Mouse (Mus musculus) T-helper 1 cell (primary cell): Measurements from ENCODE around the gene Fkbp4.
"Not testable (repeated sequence)": the region's sequence is repeated elsewhere in the genome, so short reads cannot be mapped to it uniquely, and the experiment has no call there.

Experiments used
- in situ Hi-C: fragments of 300-600 bp; cut with MboI, MseI; formaldehyde crosslinking; loops from one replicate; pipeline ENCODE4 v1.15.1; 2025; ENCODE audit warnings: high pct_unique_total_duplicates

Gene Fkbp4

GRCm38 (mm10) chr6:128398996-128399395, 39.5 kb downstream of the Fkbp4 start, which contains the start of gene Nrip2:
Gene Nrip2 (plus strand): TSS chr6:128399296.
- in situ Hi-C loops, result no loop called here

GRCm38 (mm10) chr6:128397574-128398261, 40.8 kb downstream of the Fkbp4 start:
- in situ Hi-C loops, result no loop called here

DNA sequence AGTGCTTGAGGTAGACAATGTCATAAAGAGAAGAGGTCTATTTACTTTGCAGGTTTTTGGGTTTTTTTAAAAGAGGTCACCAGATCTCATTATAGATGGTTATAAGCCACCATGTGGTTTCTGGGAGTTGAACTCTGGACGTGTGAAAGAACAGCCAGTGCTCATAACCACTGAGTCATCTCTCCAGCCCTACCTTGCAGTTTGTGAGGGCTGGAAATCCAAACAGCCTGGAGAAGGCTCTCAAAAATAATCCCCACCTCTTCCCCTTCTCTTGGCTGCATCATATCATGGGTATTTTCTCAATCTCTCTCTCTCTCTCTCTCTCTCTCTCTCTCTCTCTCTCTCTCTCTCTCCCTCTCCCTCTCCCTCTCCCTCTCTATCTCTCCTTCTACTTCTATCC, 47.8 kb downstream of the Fkbp4 start:
- in situ Hi-C loops, result no loop called here

DNA sequence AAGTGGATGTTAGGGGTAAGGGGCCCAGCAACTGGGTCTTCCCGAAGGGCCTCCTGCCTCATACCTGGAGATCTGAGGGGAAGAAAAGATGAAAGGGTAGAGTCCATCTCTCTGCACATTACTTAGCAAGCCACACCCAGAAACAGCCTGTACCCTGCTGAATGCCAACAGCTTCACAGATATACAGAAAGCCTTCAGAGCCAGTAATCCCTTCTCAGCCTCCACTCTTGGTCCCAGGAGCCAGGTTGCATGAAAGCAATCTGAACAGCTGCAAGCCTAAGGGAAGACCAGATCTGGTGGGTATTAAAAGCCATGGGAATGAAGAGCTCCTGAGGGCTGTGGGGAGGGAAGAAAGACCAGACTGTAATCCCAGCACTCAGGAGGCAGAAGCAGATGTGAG, 49.3 kb downstream of the Fkbp4 start:
- in situ Hi-C loops, result no loop called here

DNA sequence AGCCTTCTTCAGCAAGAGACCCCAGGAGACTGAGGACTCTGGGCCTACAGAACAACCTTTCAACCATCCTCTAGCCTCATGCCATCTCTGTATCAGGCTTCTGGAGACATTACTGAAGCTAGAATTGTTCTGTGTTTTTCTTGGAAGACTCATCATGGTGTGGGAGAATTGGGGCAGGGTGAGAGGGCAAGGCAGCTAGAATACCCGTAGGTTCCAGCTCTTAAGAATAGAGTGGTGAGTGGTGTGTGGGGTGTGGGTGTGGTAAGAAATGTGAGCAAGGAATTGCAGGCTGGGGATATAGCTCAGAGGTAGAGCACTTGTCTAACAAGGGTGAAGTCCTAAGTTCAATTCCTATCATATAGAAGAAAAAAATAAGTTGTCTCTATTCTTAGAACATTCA, 53.5 kb downstream of the Fkbp4 start:
- in situ Hi-C loops, result no loop called here

DNA sequence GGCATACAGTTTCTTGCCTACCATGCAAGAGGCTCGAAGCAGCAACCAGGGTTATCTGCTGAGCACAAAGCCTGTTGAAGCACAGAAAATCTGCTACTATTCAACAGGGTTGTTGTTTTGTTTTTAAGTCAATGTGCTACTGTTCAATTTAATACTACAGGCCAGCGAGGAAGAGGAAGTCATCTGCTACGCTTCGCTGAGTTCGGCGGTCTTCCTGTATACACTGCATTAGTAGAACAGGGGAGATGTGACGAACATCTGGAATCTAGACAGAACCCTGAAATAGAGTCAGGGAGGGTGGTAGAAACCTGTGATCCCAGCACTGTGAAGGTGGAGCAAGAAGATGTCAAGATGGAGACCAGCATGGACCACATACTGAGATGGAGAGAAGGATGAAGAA, 54.7 kb downstream of the Fkbp4 start:
- in situ Hi-C loops, result no loop called here

DNA sequence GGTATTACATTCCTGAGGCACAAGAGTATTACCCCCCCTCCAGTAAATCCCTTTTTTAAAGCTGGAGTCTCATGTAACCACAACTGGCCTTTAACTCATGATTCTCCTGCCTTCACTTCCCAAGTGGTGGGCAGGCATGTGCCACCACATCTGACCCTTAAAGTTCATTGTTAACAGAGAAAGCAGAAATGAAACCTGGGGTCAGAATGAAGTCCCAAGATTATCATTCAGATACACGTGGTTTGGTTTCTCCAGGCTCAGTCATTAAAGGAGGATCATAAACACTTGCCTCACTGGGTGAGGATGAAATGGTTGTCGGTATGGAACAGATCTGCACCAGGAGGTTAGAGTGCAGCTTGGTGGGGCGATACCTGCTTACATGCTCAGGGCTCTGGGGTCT, 57.2 kb downstream of the Fkbp4 start:
- in situ Hi-C loops, result no loop called here

DNA sequence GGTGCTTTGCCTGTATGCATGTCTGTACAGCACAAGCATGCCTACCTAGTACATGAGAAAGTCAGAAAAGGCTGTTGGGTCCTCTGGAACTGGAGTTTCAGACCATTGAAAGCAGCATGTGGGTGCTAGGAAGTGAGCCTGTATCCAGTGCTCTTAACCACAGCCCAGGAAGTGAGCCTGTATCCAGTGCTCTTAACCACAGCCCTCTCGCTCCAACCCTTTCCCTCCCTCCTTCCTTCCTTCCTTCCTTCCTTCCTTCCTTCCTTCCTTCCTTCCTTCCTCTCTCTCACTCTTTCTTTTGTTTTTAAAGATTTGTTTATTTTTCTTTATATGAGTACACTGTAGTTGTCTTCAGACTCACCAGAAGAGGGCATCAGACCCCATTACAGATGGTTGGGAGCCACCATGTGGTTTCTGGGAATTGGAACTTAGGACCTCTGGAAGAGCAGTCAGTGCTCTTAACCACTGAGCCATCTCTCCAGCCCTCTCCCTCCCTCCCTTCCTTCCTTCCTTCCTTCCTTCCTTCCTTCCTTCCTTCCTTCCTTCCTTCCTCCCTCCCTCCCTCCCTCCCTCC, 57.8 kb downstream of the Fkbp4 start:
- in situ Hi-C loops, result not testable (repeated sequence)
